Mouse (Mus musculus): ENCODE data around the gene Cldn34b3.
"Not testable (repeated sequence)": the region's sequence is repeated elsewhere in the genome, so short reads cannot be mapped to it uniquely, and the experiment has no call there.

Cldn34b3 gene

GRCm38 (mm10) chrX:76264004-76264403 lies at the start of gene Cldn34b3:
Gene Cldn34b3 (plus strand): TSS chrX:76264304.
- DNase-seq: not testable (repeated sequence)

Measured in right cerebral cortex, postnatal 4 days (tissue).